Mouse (Mus musculus) liver, embryonic 14.5 days (tissue): ENCODE data around the gene Ssh3. TPM values are rescaled to one million over a fixed set of nuclear protein-coding genes. Genes with fewer than 3 reads are reported as not detected.

ENCODE experiments used
- ATAC-seq: fragments of 200-750 bp; cut with Nextera tagmentation; 2 replicates; pipeline ENCODE4 v1.8.0; 2017; ENCODE audit warnings: moderate number of reproducible peaks, mild to moderate bottlenecking, moderate library complexity; ENCODE audit not compliant: insufficient read depth
- DNase-seq, 3 experiments: peaks; one replicate each; pipeline ENCODE4 v3.0.0-alpha.2; 2012 to 2013; ENCODE audit warnings: low read depth in 3 of 3, low spot score in 3 of 3
- H3K27ac ChIP-seq: fragments of 300-500 bp; sonication (generic); 2 replicates; pipeline ENCODE4 v1.5.1; 2014; ENCODE audit warnings: moderate library complexity, mild to moderate bottlenecking, control low read depth, inconsistent platforms
- H3K27me3 ChIP-seq: fragments of 300-500 bp; sonication (generic); 2 replicates; pipeline ENCODE4 v1.6.1; 2014; ENCODE audit warnings: mild to moderate bottlenecking, low read length, moderate library complexity; ENCODE audit not compliant: control insufficient read depth, insufficient read depth
- H3K36me3 ChIP-seq: fragments of 300-500 bp; sonication (generic); replicated peaks from 2 replicates; pipeline ENCODE4 v1.6.1; 2014; ENCODE audit warnings: low read depth; ENCODE audit not compliant: control insufficient read depth, insufficient read depth
- H3K4me1 ChIP-seq, 2 experiments: fragments of 200-500 bp in 1 of 2; fragments of 300-500 bp in 1 of 2; sonication (generic) in 1 of 2; replicated peaks; 2 replicates each; pipeline ENCODE4 v1.6.1; 2012 to 2014; ENCODE audit warnings: antibody characterized with exemption in 1 of 2, inconsistent platforms in 1 of 2, low read length in 1 of 2; ENCODE audit not compliant: control insufficient read depth in 2 of 2, insufficient read depth in 2 of 2
- H3K4me2 ChIP-seq: fragments of 300-500 bp; sonication (generic); 2 replicates; pipeline ENCODE4 v1.6.1; 2014; ENCODE audit warnings: low read depth, mild to moderate bottlenecking, control low read depth, moderate library complexity
- H3K4me3 ChIP-seq, 2 experiments: fragments of 200-500 bp in 1 of 2; fragments of 300-500 bp in 1 of 2; sonication (generic) in 1 of 2; 2 replicates each; pipeline ENCODE4 v1.5.1; 2012 to 2014; ENCODE audit warnings: low read depth in 2 of 2, low read length in 2 of 2, mild to moderate bottlenecking in 2 of 2, control low read depth in 1 of 2, inconsistent platforms in 1 of 2, moderate library complexity in 1 of 2; ENCODE audit not compliant: insufficient read depth in 1 of 2
- H3K9ac ChIP-seq: fragments of 300-500 bp; sonication (generic); replicated peaks from 2 replicates; pipeline ENCODE4 v1.6.1; 2014; ENCODE audit warnings: mild to moderate bottlenecking, control low read depth, moderate library complexity
- H3K9me3 ChIP-seq: fragments of 300-500 bp; sonication (generic); 2 replicates; pipeline ENCODE4 v1.6.1; 2016; ENCODE audit warnings: low read length, mixed read lengths; ENCODE audit not compliant: control insufficient read depth
- CTCF ChIP-seq: IDR thresholded peaks from 2 replicates; pipeline ENCODE4 v1.5.1; 2016; ENCODE audit warnings: antibody characterized with exemption, low read depth, control low read depth
- EP300 ChIP-seq: IDR thresholded peaks from 2 replicates; pipeline ENCODE4 v1.6.1; 2016; ENCODE audit warnings: antibody characterized with exemption, low read depth
- WGBS: fragments of 180-500 bp; shearing (Covaris S2); extraction: QIAGEN DNeasy Blood & Tissue Kit; methylation state at CpG from one replicate; pipeline ENCODE4 v1.1.7; 2014; ENCODE audit not compliant: insufficient replicate concordance; 5-methylcytosine and 5-hydroxymethylcytosine counted together
- polyA plus RNA-seq, 2 experiments: library from polyadenylated mRNA; depleted of rRNA in 1 of 2; stranded (reverse) in 1 of 2; unstranded in 1 of 2; fragments of >200 nt; fragmentation: Nextera tagmentation in 1 of 2; extraction: Ambion mirVana in 1 of 2; gene quantifications; 2 replicates each; pipeline versions ENCODE4 v1.2.1 to v1.2.3; 2012 to 2014

Gene Ssh3
- polyA plus RNA-seq, 2 experiments = 1.4 to 2.8 TPM

DNA sequence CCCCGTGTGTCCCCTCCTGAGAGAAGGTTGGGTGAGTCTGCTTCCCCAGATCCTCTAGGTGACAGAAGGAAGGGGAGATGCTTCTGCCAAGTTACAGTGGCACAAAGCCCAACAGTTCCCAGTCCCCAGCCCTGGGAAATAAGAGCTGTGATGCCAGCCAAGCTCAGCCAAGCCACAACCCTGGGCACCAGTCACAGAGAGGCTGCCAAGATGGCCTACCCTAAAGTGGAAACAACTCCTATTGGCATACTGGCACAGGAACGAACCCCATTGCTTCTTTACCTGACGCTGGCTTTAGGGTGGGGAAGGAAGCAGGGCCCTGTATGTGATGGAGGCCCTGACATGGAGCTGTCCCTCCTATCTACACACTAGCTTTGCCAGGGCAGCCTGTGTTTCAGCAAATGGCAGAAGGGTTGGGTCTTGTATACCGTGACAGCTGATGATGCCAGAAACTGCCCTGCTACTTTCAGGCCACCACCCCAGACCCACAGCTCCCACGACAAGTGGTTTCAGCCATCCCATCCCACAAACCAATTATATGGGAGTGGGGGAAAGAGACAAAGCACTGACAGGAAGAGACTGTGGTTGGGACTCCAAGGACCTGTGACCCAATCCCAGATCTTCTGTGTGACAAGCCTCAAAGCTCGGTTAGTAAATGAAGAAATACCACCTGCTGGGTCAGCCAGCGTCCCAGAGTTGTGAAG lies 34.1 kb upstream of the Ssh3 start:
- no peaks in the 10 kb centered on the region for H3K27me3 ChIP-seq
- WGBS = 29% methylated on average over 7 of the region's 7 CpGs
- TF ChIP-seq CTCF = no peak
- peak overlapping the region; percentile 89 for H3K4me2 ChIP-seq
- H3K9ac ChIP-seq = no peak overlapping the region
- peaks cover 7 to 56% of the 10 kb centered on the region in 2 experiments; a peak in 3 of 4 replicates for H3K4me1 ChIP-seq
- no peaks in the 10 kb centered on the region for H3K36me3 ChIP-seq
- no peak for DNase-seq
- no peaks in the 10 kb centered on the region for H3K9me3 ChIP-seq
- peak overlapping the region in 1 of 2 experiments; percentile 2; a peak in 3 of 4 replicates for H3K4me3 ChIP-seq
- no peak overlapping the region; the same call in 1 of the 2 replicates for H3K27ac ChIP-seq
- ATAC-seq = no peak

DNA sequence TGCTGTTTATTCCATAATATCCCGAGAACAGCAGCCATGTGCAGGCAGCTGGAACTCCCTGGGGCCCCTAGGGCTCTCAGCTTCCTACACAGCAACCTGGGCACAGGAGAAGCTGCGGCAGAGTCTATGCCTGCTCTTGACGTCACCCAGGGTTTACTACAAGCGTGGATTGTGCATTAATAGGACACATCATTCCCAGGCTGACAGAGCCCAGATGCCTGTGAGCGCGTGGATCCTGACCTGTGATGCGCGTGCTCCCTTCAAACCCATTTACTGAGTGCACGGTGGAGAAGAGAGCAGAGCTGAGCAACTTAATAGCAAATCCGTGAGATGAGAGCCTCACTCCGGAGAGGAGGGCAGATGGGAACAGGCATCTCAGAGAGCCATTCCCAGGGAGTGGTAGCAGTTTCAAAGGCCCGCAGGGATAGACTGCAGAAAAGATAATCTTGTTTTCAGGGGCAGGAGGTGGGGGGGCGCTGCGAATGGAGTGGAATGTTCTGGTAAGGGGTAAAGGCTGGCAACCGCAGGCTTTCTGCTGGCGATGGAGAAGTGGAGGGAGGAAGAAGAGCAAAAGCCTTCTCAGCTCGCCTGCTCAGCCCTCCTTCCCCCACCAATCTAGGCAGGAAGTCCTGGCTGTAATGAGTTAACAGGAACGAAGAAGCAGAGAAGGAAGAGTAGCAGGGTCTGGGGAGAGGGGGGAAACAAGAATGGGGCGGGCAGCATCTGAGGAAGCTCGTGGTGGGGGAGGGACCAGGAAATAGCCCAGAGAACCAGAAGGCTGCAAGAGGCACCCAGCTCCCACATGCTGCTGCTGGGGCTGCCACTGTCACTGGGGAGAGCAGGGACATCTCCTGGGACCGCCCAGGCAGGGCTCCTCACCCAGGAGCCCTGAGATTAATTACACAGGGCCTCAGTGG lies 33.0 kb upstream of the Ssh3 start:
- Histone ChIP-seq H3K27ac (no peak overlapping the region), H3K4me2 (peak overlapping the region; percentile 89), H3K27me3 (no peaks in the 10 kb centered on the region), H3K4me1 (peaks cover 7 to 62% of the 10 kb centered on the region in 2 experiments; a peak in 3 of 4 replicates), H3K9me3 (no peaks in the 10 kb centered on the region), H3K4me3 (no peak overlapping the region), H3K9ac (no peak overlapping the region), H3K36me3 (no peaks in the 10 kb centered on the region)
- no peak for ATAC-seq
- no peak for TF ChIP-seq EP300
- TF ChIP-seq CTCF = no peak
- DNase-seq = no peak
- 28% methylated on average over 21 of the region's 21 CpGs for WGBS

- TF ChIP-seq CTCF (no peak), EP300 (no peak)
- no peaks in the 10 kb centered on the region for H3K36me3 ChIP-seq
- 43% methylated on average over 11 of the region's 11 CpGs for WGBS
- H3K4me1 ChIP-seq = peaks cover 7 to 62% of the 10 kb centered on the region in 2 experiments; a peak in 3 of 4 replicates
- ATAC-seq (no peak), DNase-seq (no peak)
- H3K27me3 ChIP-seq = no peaks in the 10 kb centered on the region
- H3K4me2 ChIP-seq = peak overlapping the region; percentile 21
- no peaks in the 10 kb centered on the region for H3K9me3 ChIP-seq
- no peak overlapping the region for H3K4me3 ChIP-seq
- H3K27ac ChIP-seq = no peak overlapping the region
- H3K9ac ChIP-seq = no peak overlapping the region
Measured at GRCm38 (mm10) chr19:4300852-4301734, 32.1 kb upstream of the Ssh3 start.

- peak; percentile 26; the same call in 1 of the 2 replicates for ATAC-seq
- TF ChIP-seq CTCF (no peak), EP300 (no peak)
- peak in 1 of 3 experiments; percentile 48 for DNase-seq
- Histone ChIP-seq H3K27me3 (no peaks in the 10 kb centered on the region), H3K36me3 (no peaks in the 10 kb centered on the region; the same call in 1 of the 2 replicates), H3K4me1 (peaks cover 7 to 64% of the 10 kb centered on the region in 2 experiments; a peak in 3 of 4 replicates), H3K9ac (no peak overlapping the region), H3K27ac (no peak overlapping the region), H3K4me2 (no peak overlapping the region; the same call in 1 of the 2 replicates), H3K4me3 (no peak overlapping the region), H3K9me3 (no peaks in the 10 kb centered on the region)
- 13% methylated on average over 7 of the region's 7 CpGs for WGBS
Measured at GRCm38 (mm10) chr19:4300271-4300704, 31.3 kb upstream of the Ssh3 start.
